Mouse (Mus musculus): ENCODE results near the gene Usp12.
"Not testable (repeated sequence)": the region's sequence is repeated elsewhere in the genome, so short reads cannot be mapped to it uniquely, and the experiment has no call there.

Usp12 gene

DNA sequence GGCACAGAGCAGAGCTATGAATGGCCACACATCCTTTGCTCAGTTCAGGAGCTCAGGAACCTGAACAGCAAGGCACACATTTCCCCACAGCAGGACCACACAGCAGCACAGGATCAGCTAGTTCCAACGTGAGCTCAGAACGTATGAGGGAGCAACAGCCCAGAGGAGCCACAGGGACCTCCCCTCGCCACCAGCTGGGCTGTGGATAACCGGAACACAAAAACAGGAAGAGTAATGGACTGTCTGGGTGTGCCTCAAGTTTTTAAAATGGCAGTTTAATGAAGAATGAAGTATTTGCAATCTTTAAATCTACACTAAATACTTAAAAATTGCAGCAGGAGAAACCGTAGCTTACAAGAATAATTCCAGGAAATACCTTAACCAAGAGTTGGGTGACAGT, 44.9 kb downstream of the Usp12 start:
- no peak for DNase-seq (ENCODE audit: low read depth, low spot score)

DNA sequence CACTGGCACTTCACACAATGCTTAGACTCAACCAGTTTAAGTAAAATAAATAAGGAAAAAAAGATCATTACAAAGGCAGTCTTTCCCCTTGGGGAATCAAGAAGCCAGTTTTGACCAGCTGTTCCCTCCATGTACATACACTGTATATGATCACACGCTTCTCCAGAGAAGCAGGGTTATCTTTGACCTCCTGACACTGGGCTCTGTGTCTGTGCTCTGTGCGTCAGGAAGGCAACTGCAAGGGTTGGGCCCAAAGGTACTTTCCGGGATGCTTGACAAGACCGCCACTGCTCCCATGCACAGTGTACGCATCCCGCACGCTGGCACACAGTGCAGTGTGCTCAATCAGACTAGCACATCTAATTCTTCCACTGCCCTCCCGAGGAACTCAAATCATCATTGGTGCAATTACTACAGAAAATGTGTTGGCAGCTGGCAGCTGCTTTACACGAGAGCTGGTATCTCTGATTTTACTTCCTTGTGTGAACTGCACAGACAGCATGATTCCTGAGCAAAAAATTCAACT, 57.8 kb downstream of the Usp12 start:
- no peak for DNase-seq (ENCODE audit: low read depth, low spot score)

DNA sequence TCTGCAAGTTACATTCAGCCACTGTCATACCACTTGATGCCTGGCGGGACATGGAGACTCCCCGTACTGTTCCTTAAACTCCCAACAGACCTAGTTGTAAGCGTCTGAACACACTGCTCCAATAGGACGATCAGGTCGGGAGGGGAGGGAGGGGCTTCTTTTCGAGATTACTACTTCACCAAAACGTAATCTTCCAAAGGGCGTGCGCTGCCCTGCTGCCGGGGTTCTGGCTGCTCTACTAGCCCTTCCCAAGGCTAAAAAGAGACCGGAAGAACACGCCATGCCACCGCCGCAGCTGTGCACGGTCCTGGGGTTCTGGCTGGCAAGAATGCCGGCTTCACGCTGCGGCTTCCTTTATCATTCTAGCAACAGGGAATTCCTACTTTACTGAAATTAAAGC, 58.5 kb downstream of the Usp12 start:
- no peak for DNase-seq (ENCODE audit: low read depth, low spot score)

DNA sequence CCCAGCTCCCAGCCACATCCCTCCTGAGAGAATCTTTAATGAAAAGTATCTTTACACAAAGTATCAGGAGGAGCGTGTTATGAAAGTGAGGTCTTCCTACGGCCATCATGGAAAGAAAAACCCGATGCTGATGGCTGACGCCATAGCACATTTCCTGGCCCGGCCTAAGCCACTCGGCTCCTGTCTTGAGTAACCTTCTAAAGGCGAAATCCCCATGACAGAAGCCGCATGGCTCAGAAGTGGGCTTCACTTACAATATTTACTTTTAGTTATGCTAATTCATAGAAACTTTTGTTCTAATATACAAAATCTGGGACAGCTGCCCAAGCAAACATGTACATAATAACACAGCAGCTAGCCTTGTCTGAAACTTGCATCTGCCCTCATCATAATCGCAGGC, 59.8 kb downstream of the Usp12 start:
- DNase-seq (ENCODE audit: low read depth, low spot score): not testable (repeated sequence)

DNA sequence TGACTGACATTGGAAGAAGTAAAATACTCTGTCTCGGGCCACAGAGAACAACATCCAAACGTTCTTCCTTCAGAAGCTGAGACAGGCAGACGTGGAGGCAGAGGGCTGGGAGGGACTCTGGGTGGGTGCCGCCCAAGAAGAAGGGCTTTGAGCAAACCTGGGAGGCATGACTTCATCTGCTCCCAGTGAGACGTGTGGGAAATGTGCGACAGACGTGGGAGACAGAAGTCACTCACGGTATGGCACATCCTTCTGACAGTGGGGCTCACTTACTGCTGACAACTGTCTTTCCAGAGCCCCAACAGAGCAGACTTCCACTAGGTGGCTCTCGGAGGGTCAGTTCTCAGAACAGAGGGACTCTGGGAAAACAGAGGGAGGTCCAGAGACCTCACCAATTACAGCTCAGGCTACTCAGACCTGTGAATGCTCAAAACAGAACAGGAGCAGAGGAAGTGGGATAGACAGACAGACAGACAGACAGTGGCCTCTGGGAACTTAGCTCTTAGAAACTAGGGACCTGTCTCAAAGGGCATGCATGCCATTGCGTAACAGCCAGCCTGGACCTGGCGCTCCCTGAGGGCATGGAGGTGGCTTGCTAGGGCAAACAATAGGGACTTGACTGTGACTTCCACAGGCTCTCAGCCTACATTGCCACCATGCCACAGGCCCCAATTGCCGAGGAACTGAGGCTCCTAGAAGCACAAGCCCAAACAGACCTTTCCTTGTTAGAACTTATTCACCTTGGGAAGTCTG, 60.7 kb downstream of the Usp12 start:
- no peak for DNase-seq (ENCODE audit: low read depth, low spot score)

DNA sequence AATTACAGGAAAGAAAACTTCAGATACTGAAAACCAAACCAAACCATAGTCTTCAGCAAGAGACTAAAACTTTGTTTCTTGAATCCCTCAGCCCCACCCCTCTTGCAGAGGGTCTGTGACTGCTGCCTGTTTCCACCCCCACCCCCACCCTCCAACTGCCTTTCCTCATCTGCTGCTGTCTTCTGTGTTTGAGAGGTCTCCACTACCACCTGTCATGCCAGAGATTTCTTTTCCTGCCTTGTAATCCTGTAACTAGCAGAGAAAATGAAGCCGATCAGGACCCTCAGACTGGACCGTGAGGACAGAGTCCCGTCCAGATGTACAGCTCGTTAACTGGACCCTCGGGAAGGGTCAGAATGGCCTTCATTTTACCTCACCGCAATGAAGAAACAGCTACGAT, 61.4 kb downstream of the Usp12 start:
- no peak for DNase-seq (ENCODE audit: low read depth, low spot score)

DNA sequence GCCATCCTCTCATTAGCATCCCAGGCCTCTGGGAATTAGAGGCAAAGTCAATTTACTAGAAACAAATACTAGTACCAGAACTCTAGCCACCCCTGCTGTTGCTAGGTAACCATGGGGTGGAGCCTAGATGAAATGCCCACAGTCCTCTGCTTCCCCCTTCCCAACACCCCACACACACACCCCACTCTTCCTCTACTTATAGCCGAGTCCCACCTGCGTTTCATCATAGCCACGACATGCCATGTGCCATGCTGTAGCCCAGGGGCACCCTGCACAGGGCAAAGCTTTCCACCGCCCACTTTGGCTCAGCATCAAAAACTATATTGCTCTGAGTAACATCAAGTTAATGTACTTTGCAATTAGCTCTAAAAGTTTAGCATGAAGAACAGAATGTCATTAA, 67.8 kb downstream of the Usp12 start:
- DNase-seq (ENCODE audit: low read depth, low spot score): no peak

DNA sequence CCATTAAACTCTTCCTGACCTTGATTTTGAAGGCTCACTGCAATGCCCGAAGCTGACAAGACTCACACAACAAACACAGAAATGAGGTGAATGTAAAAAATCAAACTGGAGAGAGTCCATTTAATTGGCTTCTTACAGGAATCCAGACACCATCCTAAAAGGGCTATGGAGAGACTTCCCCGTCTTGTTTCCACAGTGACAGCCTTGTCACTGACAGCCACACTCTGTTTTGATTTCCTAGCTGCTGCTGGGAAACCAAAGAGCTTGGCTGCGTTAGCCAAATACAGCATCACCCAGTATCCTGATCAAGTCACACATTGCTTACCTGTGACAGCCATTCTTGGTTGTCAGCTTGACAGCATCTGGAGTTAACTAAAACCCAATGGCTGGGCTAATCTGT, 69.8 kb downstream of the Usp12 start:
- no peak for DNase-seq (ENCODE audit: low read depth, low spot score)

DNA sequence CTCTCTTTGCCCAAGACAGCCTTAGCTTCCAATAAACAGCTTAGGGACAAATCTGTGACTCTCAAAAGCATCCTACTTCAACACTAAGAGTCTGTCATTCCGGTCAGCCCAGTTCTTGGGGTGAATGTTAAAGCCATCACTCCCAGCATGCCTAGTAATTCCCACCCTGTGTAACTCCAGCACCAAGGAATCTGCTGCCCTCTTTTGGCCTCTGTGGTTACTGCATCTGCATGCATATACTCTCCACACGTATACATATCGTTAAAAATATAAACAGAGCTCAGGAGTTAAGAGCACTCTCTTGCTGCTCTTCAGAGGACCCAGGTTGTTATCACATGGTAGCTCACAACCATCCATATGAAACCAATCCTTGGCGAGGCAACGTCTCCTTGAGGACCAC, 71.4 kb downstream of the Usp12 start:
- DNase-seq (ENCODE audit: low read depth, low spot score): no peak

DNA sequence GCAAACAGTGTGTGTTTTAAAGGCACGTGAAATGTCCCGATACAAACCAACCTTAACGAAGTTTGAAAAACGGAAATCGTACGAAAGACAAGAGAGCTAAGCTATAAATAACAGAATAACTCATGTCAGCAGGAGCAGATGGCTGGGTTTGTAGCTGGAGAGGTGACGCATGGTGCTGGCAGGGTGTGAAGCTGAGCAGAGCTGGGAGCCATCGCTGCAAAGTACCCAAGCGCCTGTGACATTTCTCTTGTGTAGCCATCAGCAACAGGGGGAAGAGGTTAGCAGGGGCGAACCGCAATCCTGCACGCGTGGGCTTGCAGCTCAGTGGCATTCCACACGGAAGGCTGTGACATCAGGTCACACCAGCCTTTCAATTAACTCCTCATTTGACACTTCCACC, 72.6 kb downstream of the Usp12 start:
- no peak for DNase-seq (ENCODE audit: low read depth, low spot score)

DNA sequence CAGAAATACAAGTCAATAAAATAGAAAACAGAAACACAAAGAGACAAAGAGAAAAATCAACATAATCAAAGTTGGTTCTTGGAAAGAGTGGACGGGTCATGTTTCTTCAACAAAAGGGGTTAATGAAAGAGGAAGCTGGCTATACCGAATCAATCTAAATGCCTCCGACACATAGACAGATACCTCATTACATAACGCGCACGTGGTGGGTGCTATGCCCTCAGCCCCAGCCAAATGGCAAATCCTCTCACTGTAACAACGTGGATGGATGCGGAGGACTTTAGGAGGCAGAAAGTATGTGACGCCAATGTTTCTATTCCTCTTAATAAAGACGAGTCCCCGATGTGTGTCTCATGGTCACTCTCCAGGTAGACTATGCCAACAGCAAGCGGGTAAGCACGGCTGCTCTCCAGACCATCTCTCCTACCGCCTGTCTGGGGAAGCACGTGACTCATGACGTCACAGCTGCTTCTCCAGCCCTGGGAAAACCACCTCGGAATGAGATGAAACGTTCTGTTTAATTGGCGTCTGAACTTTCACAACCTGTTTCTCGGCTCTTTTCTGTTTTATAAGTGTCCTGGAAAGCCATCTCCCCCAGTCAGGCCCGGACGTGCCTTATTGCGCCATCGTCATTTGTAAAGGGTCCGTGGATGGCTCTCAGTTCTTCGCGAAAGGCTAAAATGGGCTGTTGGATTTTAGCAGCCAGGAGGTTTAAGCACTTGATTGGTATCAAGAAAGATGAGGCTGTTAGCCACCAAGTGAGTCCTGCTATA, 75.0 kb downstream of the Usp12 start:
- no peak for DNase-seq (ENCODE audit: low read depth, low spot score)

DNA sequence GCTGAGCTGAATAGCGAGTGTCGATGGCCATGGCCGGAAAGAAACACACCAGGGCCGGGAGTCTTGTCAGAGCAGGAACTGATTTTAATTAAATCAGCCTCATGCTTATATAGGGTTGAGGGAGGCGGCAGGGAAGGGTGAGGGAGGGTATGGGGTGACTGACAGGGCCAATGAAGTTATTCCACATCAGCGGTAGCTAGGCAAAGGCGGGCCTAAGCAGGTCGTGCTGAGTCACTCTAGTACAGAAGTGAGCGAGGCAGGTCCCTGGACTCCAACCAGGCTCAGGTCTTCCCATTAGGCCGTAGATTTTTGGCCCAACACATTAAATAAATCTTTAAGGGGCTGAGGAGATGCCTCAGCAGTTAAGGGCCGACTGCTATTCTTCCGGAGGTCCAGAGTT, 81.0 kb downstream of the Usp12 start:
- no peak for DNase-seq (ENCODE audit: low read depth, low spot score)

DNA sequence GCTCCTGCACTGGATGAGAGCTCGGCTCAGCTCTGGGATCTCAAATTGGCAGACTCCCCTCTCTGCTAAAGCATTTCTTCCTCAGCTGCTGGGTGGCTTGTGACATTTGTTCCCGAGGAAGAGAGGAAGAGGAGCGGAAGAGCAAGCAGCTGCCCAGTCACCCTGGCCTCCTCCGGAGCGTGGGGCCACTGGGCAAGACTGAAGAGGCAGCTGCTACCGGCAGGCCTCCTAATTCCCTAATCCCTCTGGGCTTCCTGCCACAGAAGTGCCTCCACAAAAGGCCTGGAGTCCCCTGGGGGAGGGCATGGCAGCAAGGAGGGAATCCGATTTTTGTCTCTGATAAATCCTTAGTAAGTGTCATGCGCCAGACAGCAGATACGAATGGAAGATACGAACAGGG, 81.7 kb downstream of the Usp12 start:
- no peak for DNase-seq (ENCODE audit: low read depth, low spot score)

DNA sequence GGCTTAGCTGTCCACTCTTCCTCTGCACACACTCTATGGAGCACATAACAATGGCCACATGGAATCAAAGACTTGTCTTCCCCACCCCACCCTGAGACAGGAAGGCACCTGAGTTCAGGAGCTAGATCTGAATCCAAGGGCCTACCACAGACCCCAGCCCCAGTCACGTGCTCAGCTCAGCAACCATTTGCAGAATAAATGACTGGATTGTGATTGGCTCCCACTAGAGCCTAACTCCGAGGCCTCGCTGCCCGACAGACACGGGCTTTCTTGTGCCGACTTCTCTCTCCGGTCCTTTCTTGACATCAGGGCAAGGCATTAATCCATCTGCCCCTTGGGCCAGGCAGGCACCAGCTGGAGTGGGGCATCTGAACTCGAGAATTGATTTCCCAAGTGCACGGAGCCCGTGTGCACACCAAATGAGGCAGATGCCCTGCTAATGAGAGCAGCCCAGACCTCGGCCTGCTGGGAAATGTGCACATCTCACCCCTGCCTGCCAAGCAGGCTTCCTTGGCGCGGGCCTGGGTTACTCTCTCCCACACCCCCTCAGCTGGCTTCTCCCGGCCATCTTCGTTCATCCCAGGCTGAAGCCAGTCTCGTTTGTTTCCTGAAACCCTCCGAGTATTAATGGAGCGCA, 82.4 kb downstream of the Usp12 start:
- DNase-seq (ENCODE audit: low read depth, low spot score): no peak

DNA sequence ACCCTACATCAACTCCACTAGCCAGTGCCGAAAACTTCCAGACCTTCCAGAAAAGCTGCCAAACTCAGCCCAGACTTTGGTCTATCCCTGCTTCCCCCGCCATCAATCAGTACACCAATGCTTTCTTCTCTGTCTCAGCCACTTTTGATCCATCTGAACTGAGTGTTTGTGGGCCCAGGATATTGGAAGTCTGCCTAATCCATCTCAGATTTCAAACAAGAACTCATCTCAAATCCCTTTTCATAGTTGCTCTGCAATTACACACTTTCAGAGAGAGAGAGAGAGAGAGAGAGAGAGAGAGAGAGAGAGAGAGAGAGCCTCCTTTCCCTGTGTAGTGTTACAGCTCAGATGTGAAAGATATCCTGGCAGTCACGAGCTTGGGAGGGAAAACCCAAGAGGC, 85.4 kb downstream of the Usp12 start:
- no peak for DNase-seq (ENCODE audit: low read depth, low spot score)

DNA sequence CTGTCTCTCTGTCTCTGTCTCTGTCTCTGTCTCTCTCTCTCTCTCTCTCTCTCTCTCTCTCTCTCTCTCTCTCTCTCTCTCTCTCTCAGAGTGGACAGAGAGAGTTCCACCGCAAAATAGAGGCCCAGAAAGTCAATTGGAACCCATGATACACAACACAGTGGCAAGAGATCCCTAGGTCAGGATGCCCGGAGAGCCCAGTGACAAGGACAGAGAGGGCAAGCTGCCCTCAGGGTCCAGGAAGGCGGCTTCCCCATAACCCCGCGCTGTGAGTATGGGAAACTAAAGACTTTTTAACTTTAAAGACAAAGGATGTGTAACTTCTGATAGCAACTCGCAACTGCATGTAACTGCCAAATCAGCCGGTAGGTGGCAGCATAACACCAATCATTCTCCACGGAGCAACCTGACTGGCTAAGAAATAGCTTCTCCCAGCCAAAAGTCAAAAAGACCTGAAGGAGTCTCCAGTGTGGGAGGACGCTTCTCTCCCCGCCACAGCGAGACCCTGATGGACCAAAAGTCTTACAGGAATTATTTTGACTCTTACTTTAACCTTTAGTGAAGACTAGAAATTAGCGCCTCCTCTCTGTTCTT, 88.9 kb downstream of the Usp12 start:
- peak; percentile 40 for DNase-seq (ENCODE audit: low read depth, low spot score)

DNA sequence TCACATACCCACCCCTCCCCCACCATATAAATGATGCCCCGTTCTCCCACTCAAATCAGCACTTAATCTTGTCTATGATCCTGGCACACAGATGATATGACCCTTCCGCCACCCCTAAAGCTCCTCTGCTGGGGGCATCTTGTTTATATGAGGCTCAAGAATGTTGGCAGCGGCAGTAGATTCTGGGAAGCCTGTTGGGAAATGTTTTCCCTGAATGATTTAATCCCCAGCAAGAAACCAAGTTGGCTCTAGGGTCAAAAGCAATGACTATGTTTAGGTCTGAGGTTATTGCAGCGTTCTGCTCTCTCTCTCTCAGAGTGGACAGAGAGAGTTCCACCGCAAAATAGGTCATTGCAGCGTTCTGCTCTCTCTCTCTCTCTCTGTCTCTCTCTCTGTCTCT, 89.4 kb downstream of the Usp12 start:
- no peak for DNase-seq (ENCODE audit: low read depth, low spot score)

DNA sequence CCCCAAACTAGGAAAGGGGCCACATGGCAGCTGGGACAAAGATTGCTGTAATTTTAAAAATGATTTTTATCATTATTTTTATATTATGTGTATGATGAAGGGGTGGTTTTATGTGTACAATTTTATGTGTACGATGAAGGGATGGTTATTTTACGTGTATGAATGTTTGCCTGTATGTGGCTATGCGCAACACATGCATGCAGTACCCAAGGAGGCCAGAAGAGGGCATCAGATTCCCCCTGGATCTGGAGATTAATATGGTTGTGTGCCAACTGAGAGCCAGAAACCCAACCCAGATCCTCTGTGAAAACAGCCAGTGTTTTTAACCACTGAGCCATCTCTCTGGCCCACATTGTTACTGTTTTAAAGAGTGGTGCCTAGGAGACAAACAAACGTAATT, 90.6 kb downstream of the Usp12 start:
- DNase-seq (ENCODE audit: low read depth, low spot score): no peak

DNA sequence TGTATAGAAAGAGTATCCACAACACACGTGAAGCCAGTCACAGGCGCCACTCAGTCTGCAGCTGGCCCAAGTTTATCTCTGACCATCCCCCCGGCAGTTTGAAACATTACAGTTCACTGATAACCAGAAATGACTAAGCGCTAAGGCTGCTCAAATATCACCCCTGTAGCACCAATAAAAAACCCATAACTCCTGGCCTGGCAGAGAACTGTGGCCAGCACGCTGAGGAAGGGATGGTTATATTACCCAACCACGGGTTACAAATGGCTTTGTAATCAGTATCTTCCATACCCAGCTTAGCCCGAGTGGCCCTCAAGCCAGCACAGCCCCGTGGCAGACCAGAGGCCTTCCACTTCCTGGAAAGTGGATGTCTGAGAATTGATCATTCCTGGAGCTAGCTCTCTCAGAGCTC, 91.1 kb downstream of the Usp12 start:
- no peak for DNase-seq (ENCODE audit: low read depth, low spot score)

DNA sequence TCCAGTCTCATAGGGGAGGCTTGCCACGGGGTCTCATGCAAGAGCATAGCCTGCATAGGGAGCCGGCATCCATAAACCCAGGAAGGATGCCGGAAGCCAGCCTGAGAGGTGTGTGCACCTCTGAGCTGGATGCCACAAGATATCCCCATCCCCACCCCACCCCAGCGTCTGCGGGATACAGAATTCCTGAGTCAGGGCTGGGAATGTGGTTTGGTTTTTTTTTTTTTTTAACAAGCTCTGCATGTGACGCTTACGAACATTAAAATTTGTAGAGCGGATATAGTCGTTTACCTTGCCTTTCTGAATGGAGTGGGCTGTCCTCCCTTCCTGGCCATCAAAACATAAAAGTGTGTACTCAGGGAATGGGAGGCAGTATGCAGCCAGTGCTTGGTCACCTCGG, 94.7 kb downstream of the Usp12 start:
- DNase-seq (ENCODE audit: low read depth, low spot score): no peak

DNA sequence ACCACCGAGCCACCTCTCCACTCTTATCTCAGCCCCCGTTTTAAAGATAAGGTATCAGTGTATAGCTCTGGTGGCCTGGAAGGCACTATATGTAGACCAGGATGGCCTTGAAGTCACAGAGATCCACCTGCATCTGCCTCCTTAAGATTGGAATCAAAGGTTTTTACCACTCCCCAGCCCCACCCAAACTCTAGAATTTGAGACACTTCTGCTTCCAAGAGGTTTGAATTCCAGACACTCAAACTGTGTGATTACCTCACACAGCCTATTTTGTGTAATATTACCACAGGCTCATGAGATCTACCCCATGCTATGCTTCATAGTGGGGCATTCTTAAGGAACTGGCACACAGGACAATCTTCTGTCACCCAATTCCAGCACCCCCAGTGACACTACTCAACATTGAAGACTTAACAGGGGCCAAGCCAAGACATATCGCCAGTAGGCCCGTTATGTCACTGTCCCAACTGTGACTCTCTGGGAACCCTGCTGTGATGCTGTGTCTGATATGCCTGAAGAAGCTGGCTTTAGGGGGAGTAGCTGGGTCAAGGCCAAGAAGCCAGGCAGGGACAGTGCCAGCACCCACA, 95.3 kb downstream of the Usp12 start:
- DNase-seq (ENCODE audit: low read depth, low spot score): no peak

DNA sequence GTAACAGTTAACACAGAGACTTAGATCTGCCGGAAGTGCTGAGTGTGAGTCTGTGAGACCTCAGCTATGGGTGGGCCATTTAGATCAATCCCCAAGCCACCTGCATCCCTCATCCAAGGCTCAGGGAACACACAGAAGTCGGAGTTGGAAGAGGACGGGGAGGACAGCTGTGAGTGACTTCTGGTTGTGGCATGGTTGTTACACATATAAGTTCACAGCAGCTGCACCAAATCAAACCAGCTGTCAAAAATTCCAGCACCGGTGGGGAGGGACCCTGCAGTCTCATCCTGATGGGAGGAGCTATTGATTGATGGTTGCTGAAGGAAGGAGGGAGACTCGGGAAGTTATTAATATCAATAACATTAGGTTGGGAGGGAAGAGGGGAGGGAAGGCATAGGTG, 99.3 kb downstream of the Usp12 start:
- DNase-seq (ENCODE audit: low read depth, low spot score): no peak
